Mouse (Mus musculus): ENCODE data around the gene Eif4b. TPM values are rescaled to one million over a fixed set of nuclear protein-coding genes. Genes with fewer than 3 reads are reported as not detected.

Eif4b gene
- polyA plus RNA-seq, 1 experiment from 2014 or later = 47.8 TPM

DNA sequence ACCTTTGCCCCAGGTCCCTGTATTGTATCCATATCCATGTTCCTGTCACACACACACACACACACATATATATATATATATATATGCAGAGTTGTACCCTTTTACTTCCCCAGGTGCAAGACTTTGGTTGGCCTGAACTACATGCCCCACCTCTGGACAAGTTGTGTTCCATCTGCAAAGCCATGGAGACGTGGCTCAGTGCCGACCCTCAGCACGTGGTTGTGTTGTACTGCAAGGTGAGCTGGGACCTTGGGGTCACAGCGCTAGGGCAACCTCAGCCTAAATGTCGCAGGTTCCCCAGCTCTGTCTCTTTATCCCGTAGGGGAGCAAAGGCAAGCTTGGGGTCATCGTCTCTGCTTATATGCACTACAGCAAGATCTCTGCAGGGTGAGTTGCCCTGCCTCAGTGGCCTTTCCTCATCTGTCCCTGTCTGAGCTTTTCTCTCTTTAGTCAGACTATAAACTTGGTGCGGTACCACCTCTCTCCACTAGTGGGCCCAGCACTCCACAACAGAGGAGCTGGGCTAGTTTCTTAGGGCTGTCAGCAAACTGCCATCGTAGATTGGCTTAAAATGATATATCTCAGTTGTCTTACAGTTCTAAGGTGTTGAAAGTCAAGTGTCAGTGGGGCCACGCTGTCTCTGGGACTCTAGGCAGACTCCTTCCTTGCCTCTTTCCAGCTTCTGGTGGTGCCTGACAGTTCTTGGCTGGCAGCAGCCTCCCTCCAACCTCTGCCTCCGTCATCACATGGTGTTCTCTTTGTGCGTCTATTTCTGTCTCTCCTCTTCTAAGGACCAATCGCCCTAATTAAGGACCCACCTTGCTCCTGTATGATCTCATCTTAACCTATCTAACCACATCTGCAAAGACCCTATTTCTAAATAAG, 34.4 kb downstream of the Eif4b start:
- Histone ChIP-seq H3K4me2 (replicated peaks; ENCODE audit: low read depth) (peak overlapping the region; percentile 77; the same call in 1 of the 2 replicates), H3K36me3 (ENCODE audit: control insufficient read depth, insufficient read depth) (peaks cover 48% of the 10 kb centered on the region), H3K9ac (ENCODE audit: low read depth, low read length) (no peak overlapping the region), H3K27ac (ENCODE audit: low read depth, low read length) (no peak overlapping the region), H3K9me3 (ENCODE audit: control insufficient read depth) (no peaks in the 10 kb centered on the region), H3K4me3 (ENCODE audit: low read depth, low read length) (no peak overlapping the region), H3K27me3 (replicated peaks; ENCODE audit: control insufficient read depth, insufficient read depth, low read length) (no peaks in the 10 kb centered on the region), H3K4me1 (replicated peaks; ENCODE audit: control insufficient read depth, insufficient read depth, low read length) (0 out of 2 replicates have a peak, but pooled peaks cover 8% of the 10 kb centered on the region)
- peak; percentile 82 for TF ChIP-seq CTCF (IDR thresholded peaks at IDR 0.05; ENCODE audit: low read depth)
- ATAC-seq = no peak
- WGBS = 46% methylated on average over 13 of the region's 13 CpGs

DNA sequence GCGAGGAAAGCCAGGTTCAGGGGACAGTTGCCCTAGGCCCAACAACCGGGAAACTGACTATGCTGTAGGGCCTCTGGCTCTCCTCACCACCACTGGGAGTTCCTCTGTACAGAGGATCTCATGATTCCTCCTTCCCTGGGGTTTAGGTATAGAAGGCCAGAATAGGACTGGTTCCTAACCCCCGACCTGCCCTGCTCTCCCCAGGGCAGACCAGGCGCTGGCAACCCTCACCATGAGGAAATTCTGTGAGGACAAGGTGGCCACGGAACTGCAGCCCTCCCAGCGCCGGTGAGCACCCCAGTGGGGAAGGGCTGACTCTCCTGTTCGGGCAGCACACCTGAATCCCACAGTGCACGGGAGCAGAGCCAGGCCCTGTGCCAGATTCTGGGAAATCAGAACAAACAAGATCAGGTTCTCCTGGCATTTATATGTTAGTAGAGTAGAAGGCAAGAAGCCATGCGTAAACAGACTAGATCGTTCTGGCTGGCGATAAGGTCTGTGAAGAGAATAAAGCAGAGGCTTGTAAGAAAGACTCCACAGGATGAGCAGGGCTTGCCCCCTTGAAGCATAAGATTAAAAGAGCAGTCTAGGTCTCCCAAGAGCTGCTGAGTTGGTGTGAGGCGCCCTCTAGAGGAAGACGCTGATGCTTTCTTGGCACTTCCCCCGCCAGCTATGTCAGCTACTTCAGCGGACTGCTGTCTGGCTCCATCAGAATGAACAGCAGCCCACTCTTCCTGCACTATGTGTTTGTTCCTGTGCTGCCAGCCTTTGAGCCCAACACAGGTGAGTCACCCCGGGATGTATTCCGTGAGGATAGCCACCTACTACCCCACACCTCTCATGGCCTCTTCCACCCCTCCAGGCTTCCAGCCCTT, 35.3 kb downstream of the Eif4b start:
- no peak overlapping the region for H3K9ac ChIP-seq (ENCODE audit: low read depth, low read length)
- H3K4me1 ChIP-seq (replicated peaks; ENCODE audit: control insufficient read depth, insufficient read depth, low read length) = 0 out of 2 replicates have a peak, but pooled peaks cover 4% of the 10 kb centered on the region
- no peaks in the 10 kb centered on the region for H3K27me3 ChIP-seq (replicated peaks; ENCODE audit: control insufficient read depth, insufficient read depth, low read length)
- H3K9me3 ChIP-seq (ENCODE audit: control insufficient read depth) = no peaks in the 10 kb centered on the region
- H3K4me2 ChIP-seq (replicated peaks; ENCODE audit: low read depth) = no peak overlapping the region
- H3K36me3 ChIP-seq (ENCODE audit: control insufficient read depth, insufficient read depth) = peaks cover 58% of the 10 kb centered on the region
- 0 out of 2 replicates have a peak overlapping the region, but pooled peaks have one; percentile 4 for H3K27ac ChIP-seq (ENCODE audit: low read depth, low read length)
- TF ChIP-seq CTCF (IDR thresholded peaks at IDR 0.05; ENCODE audit: low read depth) = peak; percentile 87
- no peak overlapping the region for H3K4me3 ChIP-seq (ENCODE audit: low read depth, low read length)
- ATAC-seq = no peak
- 52% methylated on average over 18 of the region's 18 CpGs for WGBS

DNA sequence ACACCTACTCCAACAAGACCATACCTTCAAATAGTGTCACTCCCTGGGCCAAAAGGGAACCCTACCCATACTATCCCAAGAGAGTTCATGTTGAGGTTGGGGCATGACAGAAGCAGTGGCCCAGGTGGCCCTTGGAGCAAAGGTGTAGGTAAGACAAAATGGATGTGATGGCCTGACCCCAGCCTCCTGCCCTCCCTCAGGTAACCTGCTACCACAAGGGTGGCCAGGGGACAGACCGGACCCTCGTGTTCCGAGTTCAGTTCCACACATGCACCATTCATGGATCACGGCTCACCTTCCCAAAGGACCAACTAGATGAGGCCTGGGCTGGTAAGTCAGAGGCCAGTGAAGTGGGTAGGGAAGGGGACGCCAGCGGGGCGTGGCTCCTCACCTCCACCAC, 36.7 kb downstream of the Eif4b start:
- Histone ChIP-seq H3K9ac (ENCODE audit: low read depth, low read length) (no peak overlapping the region), H3K4me3 (ENCODE audit: low read depth, low read length) (no peak overlapping the region), H3K36me3 (ENCODE audit: control insufficient read depth, insufficient read depth) (peaks cover 63% of the 10 kb centered on the region), H3K27ac (ENCODE audit: low read depth, low read length) (no peak overlapping the region), H3K27me3 (replicated peaks; ENCODE audit: control insufficient read depth, insufficient read depth, low read length) (no peaks in the 10 kb centered on the region), H3K4me2 (replicated peaks; ENCODE audit: low read depth) (no peak overlapping the region), H3K9me3 (ENCODE audit: control insufficient read depth) (no peaks in the 10 kb centered on the region), H3K4me1 (replicated peaks; ENCODE audit: control insufficient read depth, insufficient read depth, low read length) (0 out of 2 replicates have a peak, but pooled peaks cover 4% of the 10 kb centered on the region)
- 83% methylated on average over 7 of the region's 7 CpGs for WGBS
- no peak for TF ChIP-seq CTCF (IDR thresholded peaks at IDR 0.05; ENCODE audit: low read depth)
- no peak for ATAC-seq

DNA sequence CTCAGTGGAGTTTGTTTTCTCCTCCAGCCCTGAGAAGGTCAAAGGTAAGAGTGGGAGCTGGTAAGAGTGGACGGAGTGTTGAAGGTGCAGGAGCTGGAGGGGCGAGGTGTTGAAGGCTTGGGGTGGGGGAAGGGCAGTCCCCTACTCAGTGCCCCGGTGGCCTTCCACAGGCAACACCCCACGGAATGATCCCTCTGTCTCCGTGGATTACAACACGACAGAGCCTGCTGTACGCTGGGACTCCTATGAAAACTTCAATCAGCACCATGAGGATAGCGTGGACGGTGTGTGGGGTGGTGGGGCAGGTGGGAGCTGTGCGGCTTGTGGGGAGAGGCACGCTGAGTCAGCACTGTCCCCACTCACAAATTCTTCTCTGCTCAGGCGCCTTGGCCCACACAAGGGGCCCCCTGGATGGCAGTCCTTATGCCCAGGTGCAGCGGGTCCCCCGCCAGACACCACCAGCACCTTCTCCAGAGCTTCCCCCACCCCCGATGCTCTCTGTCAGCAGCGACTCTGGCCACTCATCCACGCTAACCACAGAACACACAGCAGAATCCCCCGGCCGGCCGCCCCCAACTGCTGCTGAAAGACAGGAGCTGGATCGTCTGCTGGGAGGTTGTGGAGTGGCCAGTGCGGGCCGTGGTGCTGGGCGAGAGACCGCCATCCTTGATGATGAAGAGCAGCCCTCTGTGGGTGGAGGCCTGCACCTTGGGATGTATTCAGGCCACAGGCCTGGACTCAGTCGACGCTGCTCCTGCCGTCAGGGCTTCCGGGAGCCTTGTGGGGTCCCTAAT, 37.3 kb downstream of the Eif4b start:
- H3K27ac ChIP-seq (ENCODE audit: low read depth, low read length) = no peak overlapping the region
- no peak overlapping the region for H3K9ac ChIP-seq (ENCODE audit: low read depth, low read length)
- H3K9me3 ChIP-seq (ENCODE audit: control insufficient read depth) = no peaks in the 10 kb centered on the region
- H3K36me3 ChIP-seq (ENCODE audit: control insufficient read depth, insufficient read depth) = peaks cover 67% of the 10 kb centered on the region
- H3K4me1 ChIP-seq (replicated peaks; ENCODE audit: control insufficient read depth, insufficient read depth, low read length) = peaks cover 4% of the 10 kb centered on the region; the same call in 1 of the 2 replicates
- H3K27me3 ChIP-seq (replicated peaks; ENCODE audit: control insufficient read depth, insufficient read depth, low read length) = no peaks in the 10 kb centered on the region
- H3K4me3 ChIP-seq (ENCODE audit: low read depth, low read length) = no peak overlapping the region
- no peak for ATAC-seq
- 78% methylated on average over 29 of the region's 29 CpGs for WGBS
- H3K4me2 ChIP-seq (replicated peaks; ENCODE audit: low read depth) = no peak overlapping the region
- TF ChIP-seq CTCF (IDR thresholded peaks at IDR 0.05; ENCODE audit: low read depth) = no peak

DNA sequence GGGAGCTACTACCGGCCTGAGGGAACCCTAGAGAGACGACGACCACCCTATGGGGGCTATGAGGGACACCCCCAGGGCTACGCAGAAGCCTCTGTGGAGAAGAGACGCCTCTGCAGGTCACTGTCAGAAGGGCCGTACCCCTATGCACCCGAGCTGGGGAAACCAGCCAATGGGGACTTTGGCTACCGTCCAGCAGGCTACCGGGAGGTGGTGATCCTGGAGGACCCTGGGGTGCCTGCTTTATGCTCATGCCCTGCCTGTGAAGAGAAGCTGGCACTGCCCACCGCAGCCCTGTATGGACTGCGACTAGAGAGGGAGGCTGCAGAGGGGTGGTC, 37.9 kb downstream of the Eif4b start:
- Histone ChIP-seq H3K4me2 (replicated peaks; ENCODE audit: low read depth) (no peak overlapping the region), H3K4me1 (replicated peaks; ENCODE audit: control insufficient read depth, insufficient read depth, low read length) (peaks cover 7% of the 10 kb centered on the region; the same call in 1 of the 2 replicates), H3K36me3 (ENCODE audit: control insufficient read depth, insufficient read depth) (peaks cover 71% of the 10 kb centered on the region), H3K9me3 (ENCODE audit: control insufficient read depth) (no peaks in the 10 kb centered on the region), H3K27ac (ENCODE audit: low read depth, low read length) (no peak overlapping the region), H3K9ac (ENCODE audit: low read depth, low read length) (no peak overlapping the region), H3K27me3 (replicated peaks; ENCODE audit: control insufficient read depth, insufficient read depth, low read length) (no peaks in the 10 kb centered on the region), H3K4me3 (ENCODE audit: low read depth, low read length) (no peak overlapping the region)
- no peak for TF ChIP-seq CTCF (IDR thresholded peaks at IDR 0.05; ENCODE audit: low read depth)
- WGBS = 86% methylated on average over 11 of the region's 11 CpGs
- no peak for ATAC-seq
